9 mouse cellular contexts compared by ENCODE assay signal in genomic region chr9:52495483-52496270, GRCm38 (mm10).
DNase-seq lines count a peak whose midpoint lies in the region; ATAC-seq and TF ChIP-seq lines count a peak whose summit lies in the region.
"Had no signal": no experiment of that assay in that cellular context is flagged by ENCODE, and none has a peak within 500 bp of the region (broad histone marks: within the 10 kb centered on the region; RNA-seq: fewer than 3 reads in every experiment).

No protein-coding gene starts in this region.

- intact Hi-C loops in heart, adult 2 months (cut with DNase I), result no loop called here
- intact Hi-C loops in heart, postnatal 36 days (cut with DNase I), result no loop called here

- no peak overlapping the region for H3K27ac ChIP-seq in heart, adult 2 months
- H3K27ac ChIP-seq: heart, embryonic 13.5 days had no signal

- no peak overlapping the region for H3K4me3 ChIP-seq in heart, adult 2 months
- H3K4me3 ChIP-seq: heart, embryonic 13.5 days had no signal

- no peaks in the 10 kb centered on the region for H3K79me2 ChIP-seq in heart, adult 2 months (replicated peaks; ENCODE audit: control insufficient read depth, insufficient read depth, low read length)

- H3K4me1 ChIP-seq in heart, adult 2 months (ENCODE audit: control insufficient read depth, insufficient read depth, low read length), result no peaks in the 10 kb centered on the region
- H3K4me1 ChIP-seq: heart, embryonic 13.5 days had no signal

- H3K9ac ChIP-seq in heart, adult 2 months (ENCODE audit: low read depth, low read length), result no peak overlapping the region
- H3K9ac ChIP-seq: heart, embryonic 13.5 days had no signal

- TF ChIP-seq EP300 in heart, adult 2 months (IDR thresholded peaks at IDR 0.05; ENCODE audit: insufficient read depth, low read depth, low read length), result no peak

- TF ChIP-seq CTCF in heart, adult 2 months (IDR thresholded peaks at IDR 0.05), result peak; percentile 34

- ATAC-seq in cerebellum, adult (ENCODE audit: insufficient number of reproducible peaks, low FRiP score, low TSS enrichment), result no peak

- no peaks in the 10 kb centered on the region for H3K36me3 ChIP-seq in heart, adult 2 months (ENCODE audit: control insufficient read depth, insufficient read depth, low read length)
- H3K36me3 ChIP-seq: heart, embryonic 13.5 days had no signal

- DNase-seq in heart, adult 2 months, result no peak
- no peak for DNase-seq in heart, postnatal 36 days
- DNase-seq in lung, postnatal 36 days, result peak; percentile 4
- DNase-seq in lung, postnatal 4 days, result no peak
- DNase-seq in c-Kit-positive CD71-negative TER-119-negative erythroid progenitor cells, embryonic 14.5 days (ENCODE audit: low read depth), result peak; percentile 12
- peak; percentile 51 for DNase-seq in retina, postnatal 1 day
- no peak for DNase-seq in right cerebral cortex, postnatal 36 days (ENCODE audit: low spot score in 2 of 2)

- no peaks in the 10 kb centered on the region for H3K27me3 ChIP-seq in heart, adult 2 months (ENCODE audit: control insufficient read depth, insufficient read depth, low read length)
- H3K27me3 ChIP-seq: heart, embryonic 13.5 days had no signal

- no peak for TF ChIP-seq POLR2A in heart, adult 2 months (IDR thresholded peaks at IDR 0.05; ENCODE audit: insufficient read depth, low read depth, low read length)

- 50% methylated on average over 8 of the region's 8 CpGs for WGBS in heart, adult 2 months

Comparison
In these comparisons a context has a peak if more than half of its experiments do, and no peak if none do; other contexts are left out.
1. DNase-seq: peak in lung, postnatal 36 days (single experiment), c-Kit-positive CD71-negative TER-119-negative erythroid progenitor cells, embryonic 14.5 days (single experiment) and retina, postnatal 1 day (single experiment); none in heart, adult 2 months (0 of 2), heart, postnatal 36 days (0 of 2), lung, postnatal 4 days (0 of 2) and right cerebral cortex, postnatal 36 days (0 of 2).